ENCODE assay signal across 13 mouse cellular contexts in the genomic region with DNA sequence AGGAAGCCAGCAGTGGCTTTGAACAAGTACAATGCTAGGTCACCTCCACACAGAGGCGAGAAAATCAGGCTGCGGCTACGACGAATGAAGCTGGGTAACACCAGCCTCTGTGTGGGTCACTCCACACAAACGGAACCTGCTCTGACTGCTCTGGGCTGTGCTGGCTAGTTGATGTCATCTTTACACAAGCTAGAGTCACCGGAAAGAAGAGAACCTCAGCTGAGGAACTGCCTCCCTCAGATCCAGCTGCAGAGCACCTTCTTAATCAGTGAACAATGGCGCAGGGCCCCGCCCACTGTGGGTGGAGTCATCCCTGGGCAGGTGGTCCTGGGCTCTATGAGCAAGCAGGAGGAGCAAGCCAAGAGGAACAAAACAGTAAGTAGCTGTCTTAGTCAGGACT. TPM values are rescaled to one million over a fixed set of nuclear protein-coding genes. Genes with fewer than 3 reads are reported as not detected.
A peak's percentile ranks its signal among the peaks of the same experiment; 100 is the strongest.
DNase-seq lines count a peak whose midpoint lies in the region; ATAC-seq and TF ChIP-seq lines count a peak whose summit lies in the region.
"Had no signal": no experiment of that assay in that cellular context is flagged by ENCODE, and none has a peak within 500 bp of the region (broad histone marks: within the 10 kb centered on the region; RNA-seq: fewer than 3 reads in every experiment).

No protein-coding gene starts in this region.

- H3K9me3 ChIP-seq in liver, embryonic 11.5 days (ENCODE audit: control insufficient read depth, low read length), result no peaks in the 10 kb centered on the region
- H3K9me3 ChIP-seq in forebrain, embryonic 15.5 days, result no peaks in the 10 kb centered on the region
- H3K9me3 ChIP-seq: hindbrain, embryonic 12.5 days; liver, embryonic 13.5 days; midbrain, embryonic 15.5 days had no signal

- no peak overlapping the region; the same call in 1 of the 2 replicates for H3K4me2 ChIP-seq in liver, embryonic 11.5 days
- H3K4me2 ChIP-seq in forebrain, embryonic 15.5 days (replicated peaks), result no peak overlapping the region
- H3K4me2 ChIP-seq: hindbrain, embryonic 12.5 days; liver, embryonic 13.5 days; midbrain, embryonic 15.5 days had no signal

- H3K36me3 ChIP-seq in liver, embryonic 11.5 days (ENCODE audit: control insufficient read depth, insufficient read depth, low read length), result peaks cover 4% of the 10 kb centered on the region; the same call in 1 of the 2 replicates
- H3K36me3 ChIP-seq in forebrain, embryonic 15.5 days, result peaks cover 10% of the 10 kb centered on the region; the same call in 1 of the 2 replicates

- DNase-seq in liver, result peak; percentile 40
- DNase-seq in liver, embryonic 11.5 days (ENCODE audit: low spot score), result no peak
- DNase-seq in thymus, postnatal 4 days, result peak; percentile 88
- no peak for DNase-seq in urinary bladder, postnatal 25 days (ENCODE audit: low spot score)
- no peak for DNase-seq in heart, postnatal 10 days
- DNase-seq: cerebellum, postnatal 36 days; gastrocnemius, postnatal 36 days; liver, embryonic 13.5 days had no signal

- H3K9ac ChIP-seq in liver, embryonic 11.5 days (ENCODE audit: low read depth, low read length), result no peak overlapping the region
- no peak overlapping the region for H3K9ac ChIP-seq in forebrain, embryonic 15.5 days (replicated peaks)
- H3K9ac ChIP-seq: liver, embryonic 13.5 days; midbrain, embryonic 15.5 days had no signal

- no peak for TF ChIP-seq CTCF in bone marrow, adult 2 months (IDR thresholded peaks at IDR 0.05; ENCODE audit: control insufficient read depth, insufficient read depth, low read length)

- ATAC-seq in liver, embryonic 11.5 days (replicated peaks; ENCODE audit: low FRiP score), result no peak
- ATAC-seq in megakaryocyte-erythroid progenitor cell, adult 5-6 weeks (replicated peaks; ENCODE audit: low FRiP score, low TSS enrichment, poor library complexity, severe bottlenecking), result peak; percentile 49; the same call in 1 of the 2 replicates
- no peak for ATAC-seq in forebrain, embryonic 15.5 days (replicated peaks)
- ATAC-seq: midbrain, embryonic 15.5 days had no signal

- WGBS in liver, embryonic 11.5 days, result 57% methylated on average over 8 of the region's 8 CpGs
- 29% methylated on average over 8 of the region's 8 CpGs for WGBS in bone marrow, adult 2 months
- WGBS in forebrain, embryonic 15.5 days, result 51% methylated on average over 8 of the region's 8 CpGs

- intact Hi-C loops in heart, postnatal 10 days (cut with DNase I), result no loop called here

- H3K27ac ChIP-seq in liver, embryonic 11.5 days (ENCODE audit: low read depth, low read length), result no peak overlapping the region
- H3K27ac ChIP-seq in bone marrow, adult 2 months (ENCODE audit: control insufficient read depth, insufficient read depth, low read depth, low read length, poor library complexity), result peak overlapping the region; percentile 50
- no peak overlapping the region for H3K27ac ChIP-seq in forebrain, embryonic 15.5 days (replicated peaks)
- H3K27ac ChIP-seq: hindbrain, embryonic 12.5 days; liver, embryonic 13.5 days; midbrain, embryonic 15.5 days had no signal

- H3K4me3 ChIP-seq in liver, embryonic 11.5 days (ENCODE audit: low read depth, low read length), result no peak overlapping the region
- H3K4me3 ChIP-seq in bone marrow, adult 2 months (replicated peaks; ENCODE audit: control insufficient read depth, low read depth, low read length), result peak overlapping the region; percentile 7
- H3K4me3 ChIP-seq in forebrain, embryonic 15.5 days, result no peak overlapping the region
- H3K4me3 ChIP-seq: hindbrain, embryonic 12.5 days; liver, embryonic 13.5 days; midbrain, embryonic 15.5 days had no signal

- no peaks in the 10 kb centered on the region for H3K27me3 ChIP-seq in liver, embryonic 11.5 days (replicated peaks; ENCODE audit: control insufficient read depth, insufficient read depth, low read length)
- no peaks in the 10 kb centered on the region for H3K27me3 ChIP-seq in forebrain, embryonic 15.5 days
- H3K27me3 ChIP-seq: hindbrain, embryonic 12.5 days; liver, embryonic 13.5 days; midbrain, embryonic 15.5 days had no signal

- H3K4me1 ChIP-seq in liver, embryonic 11.5 days (replicated peaks; ENCODE audit: control insufficient read depth, insufficient read depth, low read length), result peaks cover 4% of the 10 kb centered on the region; the same call in 1 of the 2 replicates
- peaks cover 2% of the 10 kb centered on the region; the same call in 1 of the 2 replicates for H3K4me1 ChIP-seq in bone marrow, adult 2 months (ENCODE audit: control insufficient read depth, insufficient read depth, low read length)
- no peaks in the 10 kb centered on the region for H3K4me1 ChIP-seq in forebrain, embryonic 15.5 days
- H3K4me1 ChIP-seq: midbrain, embryonic 15.5 days had no signal

- no peak for TF ChIP-seq POLR2A in bone marrow, adult 2 months (IDR thresholded peaks at IDR 0.05; ENCODE audit: borderline replicate concordance, control insufficient read depth, low read depth, low read length)

RNA-seq across cellular contexts. Expression of a gene that starts 17.5 kb away (rescaled TPM):
- 11.1 and 13.4 TPM in 2 replicates for polyA plus RNA-seq in liver, embryonic 11.5 days (2014; fragmentation: Nextera tagmentation; extraction: Ambion mirVana)
- polyA plus RNA-seq in bone marrow, adult 2 months (2011; ENCODE audit: insufficient read depth, insufficient read length, low replicate concordance, missing spikeins), result 17.1 TPM in 2 replicates
- total RNA-seq in megakaryocyte-erythroid progenitor cell, adult 5-6 weeks (2014; fragmentation: Nextera tagmentation), result 29.7 and 31.6 TPM in 2 replicates
- 12.9 and 13.7 TPM in 2 replicates for total RNA-seq in megakaryocyte-erythroid progenitor cell, adult 5-6 weeks (2017)
- polyA plus RNA-seq in forebrain, embryonic 15.5 days (2015; fragmentation: Nextera tagmentation; extraction: Ambion mirVana), result 15.5 and 20.2 TPM in 2 replicates
- total RNA-seq in heart, postnatal 10 days (2021), result 1 to 10 TPM; 1.3 to 3.4 TPM

RNA-seq across cellular contexts. Expression of a gene that starts 19.3 kb away (rescaled TPM):
- polyA plus RNA-seq in liver, embryonic 11.5 days (2014; fragmentation: Nextera tagmentation; extraction: Ambion mirVana), result 44.3 and 49.3 TPM in 2 replicates
- polyA plus RNA-seq in bone marrow, adult 2 months (2011; ENCODE audit: insufficient read depth, insufficient read length, low replicate concordance, missing spikeins), result 6.8 and 12.3 TPM in 2 replicates
- 34.1 and 55.4 TPM in 2 replicates for total RNA-seq in megakaryocyte-erythroid progenitor cell, adult 5-6 weeks (2014; fragmentation: Nextera tagmentation)
- total RNA-seq in megakaryocyte-erythroid progenitor cell, adult 5-6 weeks (2017), result 45.6 and 49.8 TPM in 2 replicates
- 148 TPM in 2 replicates for polyA plus RNA-seq in forebrain, embryonic 15.5 days (2015; fragmentation: Nextera tagmentation; extraction: Ambion mirVana)
- 10 to 100 TPM; 29.0 to 34.0 TPM for total RNA-seq in heart, postnatal 10 days (2021)

RNA-seq across cellular contexts. Expression of a gene that starts 41.5 kb away (rescaled TPM):
- not detected in 2 replicates for polyA plus RNA-seq in liver, embryonic 11.5 days (2014; fragmentation: Nextera tagmentation; extraction: Ambion mirVana)
- not detected in 2 replicates for polyA plus RNA-seq in bone marrow, adult 2 months (2011; ENCODE audit: insufficient read depth, insufficient read length, low replicate concordance, missing spikeins)
- not detected in 2 replicates for total RNA-seq in megakaryocyte-erythroid progenitor cell, adult 5-6 weeks (2014; fragmentation: Nextera tagmentation)
- not detected in 2 replicates for total RNA-seq in megakaryocyte-erythroid progenitor cell, adult 5-6 weeks (2017)
- polyA plus RNA-seq in forebrain, embryonic 15.5 days (2015; fragmentation: Nextera tagmentation; extraction: Ambion mirVana), result not detected in 2 replicates
- 1 to 10 TPM; 1.4 to 1.8 TPM for total RNA-seq in heart, postnatal 10 days (2021)
- polyA plus RNA-seq: hindbrain, embryonic 12.5 days; liver, embryonic 13.5 days; midbrain, embryonic 15.5 days had no signal

Comparison
In these comparisons a context has a peak if more than half of its experiments do, and no peak if none do; other contexts are left out.
1. DNase-seq: peak in liver (single experiment) and thymus, postnatal 4 days (single experiment); none in liver, embryonic 11.5 days (single experiment), urinary bladder, postnatal 25 days (single experiment) and heart, postnatal 10 days (0 of 2).